Mouse (Mus musculus) forebrain, embryonic 10.5 days (tissue): ENCODE data around the gene Vtcn1. TPM values are rescaled to one million over a fixed set of nuclear protein-coding genes. Genes with fewer than 3 reads are reported as not detected.
A peak's percentile ranks its signal among the peaks of the same experiment; 100 is the strongest.

Experiments used
- DNase-seq: peaks from one replicate; pipeline ENCODE4 v3.0.0-alpha.2; 2017; ENCODE audit warnings: low spot score; ENCODE audit errors: extremely low spot score
- H3K27ac ChIP-seq: fragments of 300-500 bp; sonication (generic); 2 replicates; pipeline ENCODE4 v1.5.1; 2016; ENCODE audit warnings: mild to moderate bottlenecking
- H3K27me3 ChIP-seq: fragments of 300-500 bp; sonication (generic); 2 replicates; pipeline ENCODE4 v1.6.1; 2016; ENCODE audit warnings: mild to moderate bottlenecking; ENCODE audit not compliant: poor library complexity, severe bottlenecking
- H3K36me3 ChIP-seq: fragments of 300-500 bp; sonication (generic); replicated peaks from 2 replicates; pipeline ENCODE4 v1.6.1; 2016; ENCODE audit warnings: mild to moderate bottlenecking, moderate library complexity
- H3K4me1 ChIP-seq: fragments of 300-500 bp; sonication (generic); 2 replicates; pipeline ENCODE4 v1.6.1; 2016
- H3K4me3 ChIP-seq: fragments of 300-500 bp; sonication (generic); 2 replicates; pipeline ENCODE4 v1.5.1; 2016; ENCODE audit warnings: mild to moderate bottlenecking, moderate library complexity
- H3K9me3 ChIP-seq: fragments of 300-500 bp; sonication (generic); 2 replicates; pipeline ENCODE4 v1.6.1; 2016; ENCODE audit warnings: mild to moderate bottlenecking, moderate library complexity
- WGBS: fragments of 180-500 bp; shearing (Covaris S2); methylation state at CpG from one replicate; pipeline ENCODE4 v1.1.7; 2016; 5-methylcytosine and 5-hydroxymethylcytosine counted together
- polyA plus RNA-seq: library from polyadenylated mRNA; unstranded; fragments of >200 nt; fragmentation: Nextera tagmentation; extraction: Ambion mirVana; gene quantifications from 2 replicates; pipeline ENCODE4 v1.2.1, GENCODE M21; 2016

Vtcn1 gene
- polyA plus RNA-seq, 1 experiment from 2014 or later = not detected

GRCm38 (mm10) chr3:100910621-100911020 is 85.4 kb downstream of the Vtcn1 start:
- H3K9me3 ChIP-seq = no peaks in the 10 kb centered on the region
- H3K27me3 ChIP-seq = no peaks in the 10 kb centered on the region
- H3K4me3 ChIP-seq = no peak overlapping the region
- H3K27ac ChIP-seq = no peak overlapping the region
- DNase-seq = no peak
- H3K4me1 ChIP-seq = no peaks in the 10 kb centered on the region
- 65% methylated on average over 5 of the region's 5 CpGs for WGBS
- H3K36me3 ChIP-seq = no peaks in the 10 kb centered on the region

GRCm38 (mm10) chr3:100911026-100911425 is 85.8 kb downstream of the Vtcn1 start:
- H3K27ac ChIP-seq = no peak overlapping the region
- WGBS = 87% methylated on average over 9 of the region's 9 CpGs
- DNase-seq = no peak

GRCm38 (mm10) chr3:100911498-100912213 is 86.4 kb downstream of the Vtcn1 start:
- Histone ChIP-seq H3K27me3 (no peaks in the 10 kb centered on the region), H3K9me3 (no peaks in the 10 kb centered on the region), H3K4me3 (no peak overlapping the region), H3K27ac (no peak overlapping the region), H3K36me3 (no peaks in the 10 kb centered on the region), H3K4me1 (no peaks in the 10 kb centered on the region)
- no peak for DNase-seq
- 87% methylated on average over 7 of the region's 7 CpGs for WGBS

More at GRCm38 (mm10) chr3:100911026-100911425, 85.8 kb downstream of the Vtcn1 start:
- Histone ChIP-seq H3K4me1 (no peaks in the 10 kb centered on the region), H3K27me3 (no peaks in the 10 kb centered on the region), H3K4me3 (no peak overlapping the region), H3K9me3 (no peaks in the 10 kb centered on the region), H3K36me3 (no peaks in the 10 kb centered on the region)

- DNase-seq = no peak
- Histone ChIP-seq H3K36me3 (no peaks in the 10 kb centered on the region), H3K27me3 (no peaks in the 10 kb centered on the region), H3K27ac (no peak overlapping the region), H3K4me1 (peaks cover 9% of the 10 kb centered on the region), H3K9me3 (no peaks in the 10 kb centered on the region), H3K4me3 (no peak overlapping the region)
- WGBS = 32% methylated on average over 7 of the region's 7 CpGs
Measured at GRCm38 (mm10) chr3:100916844-100917243, 91.6 kb downstream of the Vtcn1 start.

GRCm38 (mm10) chr3:100920611-100921140 is 95.4 kb downstream of the Vtcn1 start:
- WGBS = 79% methylated on average over 9 of the region's 9 CpGs
- H3K4me1 ChIP-seq = peaks cover 37% of the 10 kb centered on the region
- H3K36me3 ChIP-seq = 0 out of 2 replicates have a peak, but pooled peaks cover 7% of the 10 kb centered on the region
- H3K9me3 ChIP-seq = no peaks in the 10 kb centered on the region
- H3K27me3 ChIP-seq = no peaks in the 10 kb centered on the region
- no peak for DNase-seq
- H3K4me3 ChIP-seq = peak overlapping the region; percentile 69
- no peak overlapping the region for H3K27ac ChIP-seq

- peak; percentile 98 for DNase-seq
- Histone ChIP-seq H3K4me3 (peak within 1 kb of the TSS; percentile 69), H3K27ac (peak within 1 kb of the TSS; percentile 93), H3K4me1 (peaks cover 48% of the 10 kb centered on the region), H3K36me3 (0 out of 2 replicates have a peak, but pooled peaks cover 12% of the 10 kb centered on the region), H3K27me3 (no peaks in the 10 kb centered on the region), H3K9me3 (no peaks in the 10 kb centered on the region)
- WGBS = under 1% methylated on average over 39 of the region's 39 CpGs
Measured at GRCm38 (mm10) chr3:100921825-100922505, 96.7 kb downstream of the Vtcn1 start, which contains the start of gene Trim45. Gene Trim45, plus strand, starts transcription at chr3:100922202.

GRCm38 (mm10) chr3:100922506-100923375 is 97.5 kb downstream of the Vtcn1 start:
- Histone ChIP-seq H3K9me3 (no peaks in the 10 kb centered on the region), H3K4me1 (peaks cover 50% of the 10 kb centered on the region), H3K27me3 (no peaks in the 10 kb centered on the region), H3K36me3 (peaks cover 18% of the 10 kb centered on the region), H3K27ac (peak overlapping the region; percentile 93), H3K4me3 (peak overlapping the region; percentile 69)
- WGBS = 40% methylated on average over 28 of the region's 28 CpGs
- no peak for DNase-seq

GRCm38 (mm10) chr3:100924065-100924732 is 98.9 kb downstream of the Vtcn1 start:
- Histone ChIP-seq H3K27ac (no peak overlapping the region), H3K27me3 (no peaks in the 10 kb centered on the region), H3K36me3 (peaks cover 31% of the 10 kb centered on the region), H3K4me1 (peaks cover 50% of the 10 kb centered on the region), H3K4me3 (no peak overlapping the region), H3K9me3 (no peaks in the 10 kb centered on the region)
- no peak for DNase-seq
- 89% methylated on average over 6 of the region's 6 CpGs for WGBS

- Histone ChIP-seq H3K4me1 (peaks cover 50% of the 10 kb centered on the region), H3K4me3 (no peak overlapping the region), H3K36me3 (peaks cover 40% of the 10 kb centered on the region), H3K27me3 (no peaks in the 10 kb centered on the region), H3K9me3 (no peaks in the 10 kb centered on the region), H3K27ac (no peak overlapping the region)
- no peak for DNase-seq
- 91% methylated on average over 16 of the region's 16 CpGs for WGBS
Measured at GRCm38 (mm10) chr3:100925176-100925575, 99.9 kb downstream of the Vtcn1 start.

- peaks cover 11% of the 10 kb centered on the region; the same call in 1 of the 2 replicates for H3K4me1 ChIP-seq
- no peak overlapping the region for H3K27ac ChIP-seq
- 96% methylated on average over 23 of the region's 23 CpGs for WGBS
- no peaks in the 10 kb centered on the region for H3K9me3 ChIP-seq
- H3K36me3 ChIP-seq = peaks cover 84% of the 10 kb centered on the region
- DNase-seq = no peak
- H3K4me3 ChIP-seq = no peak overlapping the region
- no peaks in the 10 kb centered on the region for H3K27me3 ChIP-seq
Measured at GRCm38 (mm10) chr3:100931332-100932076, 106.2 kb downstream of the Vtcn1 start.

GRCm38 (mm10) chr3:100932077-100932944 is 107.1 kb downstream of the Vtcn1 start:
- whole genome bisulfite sequencing = 79% methylated on average over 11 of the region's 11 CpGs
- H3K27me3 ChIP-seq = no peaks in the 10 kb centered on the region
- H3K9me3 ChIP-seq = no peaks in the 10 kb centered on the region
- peaks cover 4% of the 10 kb centered on the region; the same call in 1 of the 2 replicates for H3K4me1 ChIP-seq
- H3K4me3 ChIP-seq = no peak overlapping the region
- DNase-seq = no peak
- no peak overlapping the region for H3K27ac ChIP-seq
- peaks cover 87% of the 10 kb centered on the region for H3K36me3 ChIP-seq
